Mouse (Mus musculus): Measurements from ENCODE around the gene 1700024B05Rik. TPM values are rescaled to one million over a fixed set of nuclear protein-coding genes. Genes with fewer than 3 reads are reported as not detected.

Gene 1700024B05Rik
- polyA plus RNA-seq (2017; shearing (Covaris generic)): under 1 TPM in 1 of 2 experiments, not detected in 1; 0.14 TPM

GRCm38 (mm10) chr14:41943695-41944094 lies at the start of gene 1700024B05Rik:
Gene 1700024B05Rik (plus strand): TSS chr14:41943995.

GRCm38 (mm10) chr14:41907190-41907589 lies 36.6 kb upstream of the 1700024B05Rik start, which contains the start of gene Gm7980:
Gene Gm7980 (minus strand): TSS chr14:41907290.

DNA sequence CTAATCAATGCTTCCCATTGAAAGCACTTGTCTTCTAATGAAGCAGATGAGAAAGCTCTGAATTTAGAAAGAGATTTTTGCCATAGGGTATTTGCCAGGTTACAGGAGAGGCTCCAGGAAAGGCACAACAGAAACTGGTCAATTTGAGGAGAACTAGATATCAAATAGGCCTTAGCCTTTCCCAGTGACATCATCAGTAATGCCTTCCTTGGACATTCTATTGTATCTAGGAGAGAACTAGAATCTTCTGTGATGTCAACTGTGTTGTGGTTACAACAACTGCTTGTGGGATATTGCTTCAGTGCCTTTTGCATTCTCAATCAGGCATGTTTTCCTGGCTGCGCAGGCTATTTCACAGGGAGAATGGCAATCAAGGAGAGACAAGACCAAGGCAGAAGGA lies 19.1 kb upstream of the 1700024B05Rik start, which contains the start of gene 1700049E17Rik1:
Gene 1700049E17Rik1, plus strand, starts transcription at position 301 of the 400 bp plus-strand sequence.

GRCm38 (mm10) chr14:41967827-41968226 lies 24.0 kb downstream of the 1700024B05Rik start, which contains the start of gene Gm6401:
Gene Gm6401 (minus strand): TSS chr14:41967927.

GRCm38 (mm10) chr14:41983225-41983624 lies 39.4 kb downstream of the 1700024B05Rik start, which contains the start of gene Gm3543:
Gene Gm3543 (minus strand): TSS chr14:41983325.

Other genes with a start within 250 kb of the 1700024B05Rik start
- gene Gm8068, start 242.1 kb upstream of the 1700024B05Rik start, polyA plus RNA-seq (2017; shearing (Covaris generic)): under 1 TPM in 1 of 2 experiments, not detected in 1; 0.29 TPM
- not detected for gene Gm7929, start 193.4 kb upstream of the 1700024B05Rik start, polyA plus RNA-seq (2017; shearing (Covaris generic))
- not detected for gene Gm47189, start 171.6 kb upstream of the 1700024B05Rik start, polyA plus RNA-seq (2017; shearing (Covaris generic))
- gene Gm7980, start 36.7 kb upstream of the 1700024B05Rik start, polyA plus RNA-seq (2017; shearing (Covaris generic)): not detected
- not detected for gene 1700049E17Rik1, start 19.0 kb upstream of the 1700024B05Rik start, polyA plus RNA-seq (2017; shearing (Covaris generic))
- not detected for gene Gm6401, start 23.9 kb downstream of the 1700024B05Rik start, polyA plus RNA-seq (2017; shearing (Covaris generic))
- not detected for gene Gm3543, start 39.3 kb downstream of the 1700024B05Rik start, polyA plus RNA-seq (2017; shearing (Covaris generic))
- gene Gm7951, start 173.4 kb downstream of the 1700024B05Rik start, polyA plus RNA-seq (2017; shearing (Covaris generic)): not detected
- not detected for gene Gm17027, start 218.6 kb downstream of the 1700024B05Rik start, polyA plus RNA-seq (2017; shearing (Covaris generic))
- gene Gm3573, start 246.8 kb downstream of the 1700024B05Rik start, polyA plus RNA-seq (2017; shearing (Covaris generic)): not detected